Mouse (Mus musculus): ENCODE measurements around the gene Irs3. TPM values are rescaled to one million over a fixed set of nuclear protein-coding genes. Genes with fewer than 3 reads are reported as not detected.

Gene Irs3
- polyA plus RNA-seq (2014; fragmentation: Nextera tagmentation; extraction: Ambion mirVana), result 0.23 TPM in 2 replicates

- no peaks in the 10 kb centered on the region for H3K9me3 ChIP-seq (replicated peaks; ENCODE audit: control insufficient read depth, low read length)
- H3K27me3 ChIP-seq (ENCODE audit: control insufficient read depth, insufficient read depth, low read length), result peaks cover 35% of the 10 kb centered on the region
- H3K9ac ChIP-seq (ENCODE audit: low read depth, low read length), result peak within 1 kb of the TSS; percentile 40
- 16% methylated on average over 11 of the region's 11 CpGs for WGBS (ENCODE audit: insufficient replicate concordance)
- peak within 1 kb of the TSS; percentile 46 for H3K4me3 ChIP-seq (ENCODE audit: low read depth, low read length)
- H3K4me2 ChIP-seq, result peak within 1 kb of the TSS; percentile 71
- ATAC-seq (replicated peaks; ENCODE audit: insufficient number of reproducible peaks, low FRiP score, low TSS enrichment), result no peak
- peaks cover 29% of the 10 kb centered on the region for H3K4me1 ChIP-seq (ENCODE audit: control insufficient read depth, insufficient read depth, low read length)
- peaks cover 6% of the 10 kb centered on the region for H3K36me3 ChIP-seq (ENCODE audit: control insufficient read depth, insufficient read depth, low read length)
- no peak within 1 kb of the TSS for H3K27ac ChIP-seq (ENCODE audit: low read depth, low read length)
These were observed at the start of gene Irs3 for GRCm38 (mm10) chr5:137645652-137646091. TSS of gene Irs3 (minus strand) at chr5:137645714.

- Histone ChIP-seq H3K27me3 (ENCODE audit: control insufficient read depth, insufficient read depth, low read length) (no peaks in the 10 kb centered on the region), H3K4me2 (no peak overlapping the region), H3K36me3 (ENCODE audit: control insufficient read depth, insufficient read depth, low read length) (no peaks in the 10 kb centered on the region), H3K4me3 (ENCODE audit: low read depth, low read length) (no peak overlapping the region), H3K9ac (ENCODE audit: low read depth, low read length) (no peak overlapping the region), H3K4me1 (ENCODE audit: control insufficient read depth, insufficient read depth, low read length) (peaks cover 5% of the 10 kb centered on the region), H3K27ac (ENCODE audit: low read depth, low read length) (no peak overlapping the region), H3K9me3 (replicated peaks; ENCODE audit: control insufficient read depth, low read length) (no peaks in the 10 kb centered on the region)
- ATAC-seq (replicated peaks; ENCODE audit: insufficient number of reproducible peaks, low FRiP score, low TSS enrichment), result no peak
- WGBS (ENCODE audit: insufficient replicate concordance), result 84% methylated on average over 3 of the region's 3 CpGs
These were observed 49.3 kb upstream of the Irs3 start for GRCm38 (mm10) chr5:137694796-137695195.

- ATAC-seq (replicated peaks; ENCODE audit: insufficient number of reproducible peaks, low FRiP score, low TSS enrichment), result no peak
- no peaks in the 10 kb centered on the region for H3K36me3 ChIP-seq (ENCODE audit: control insufficient read depth, insufficient read depth, low read length)
- H3K9ac ChIP-seq (ENCODE audit: low read depth, low read length), result no peak overlapping the region
- H3K9me3 ChIP-seq (replicated peaks; ENCODE audit: control insufficient read depth, low read length), result no peaks in the 10 kb centered on the region
- no peak overlapping the region for H3K27ac ChIP-seq (ENCODE audit: low read depth, low read length)
- no peak overlapping the region for H3K4me3 ChIP-seq (ENCODE audit: low read depth, low read length)
- peaks cover 5% of the 10 kb centered on the region for H3K4me1 ChIP-seq (ENCODE audit: control insufficient read depth, insufficient read depth, low read length)
- H3K4me2 ChIP-seq, result no peak overlapping the region
- H3K27me3 ChIP-seq (ENCODE audit: control insufficient read depth, insufficient read depth, low read length), result no peaks in the 10 kb centered on the region
- 72% methylated on average over 1 of the region's 1 CpGs for WGBS (ENCODE audit: insufficient replicate concordance)
These were observed 46.4 kb upstream of the Irs3 start for GRCm38 (mm10) chr5:137691881-137692280.

- H3K9ac ChIP-seq (ENCODE audit: low read depth, low read length), result peak overlapping the region; percentile 34; the same call in 1 of the 2 replicates
- H3K36me3 ChIP-seq (ENCODE audit: control insufficient read depth, insufficient read depth, low read length), result no peaks in the 10 kb centered on the region
- H3K27ac ChIP-seq (ENCODE audit: low read depth, low read length), result peak overlapping the region; percentile 59
- peaks cover 5% of the 10 kb centered on the region for H3K4me1 ChIP-seq (ENCODE audit: control insufficient read depth, insufficient read depth, low read length)
- H3K27me3 ChIP-seq (ENCODE audit: control insufficient read depth, insufficient read depth, low read length), result no peaks in the 10 kb centered on the region
- 33% methylated on average over 9 of the region's 9 CpGs for WGBS (ENCODE audit: insufficient replicate concordance)
- ATAC-seq (replicated peaks; ENCODE audit: insufficient number of reproducible peaks, low FRiP score, low TSS enrichment), result no peak
- H3K4me3 ChIP-seq (ENCODE audit: low read depth, low read length), result no peak overlapping the region
- H3K9me3 ChIP-seq (replicated peaks; ENCODE audit: control insufficient read depth, low read length), result no peaks in the 10 kb centered on the region
- peak overlapping the region; percentile 34 for H3K4me2 ChIP-seq
These were observed 45.0 kb upstream of the Irs3 start for GRCm38 (mm10) chr5:137690531-137690930.

GRCm38 (mm10) chr5:137689974-137690373, 44.5 kb upstream of the Irs3 start:
- Histone ChIP-seq H3K9me3 (replicated peaks; ENCODE audit: control insufficient read depth, low read length) (no peaks in the 10 kb centered on the region), H3K27ac (ENCODE audit: low read depth, low read length) (peak overlapping the region; percentile 59), H3K27me3 (ENCODE audit: control insufficient read depth, insufficient read depth, low read length) (no peaks in the 10 kb centered on the region), H3K4me3 (ENCODE audit: low read depth, low read length) (no peak overlapping the region), H3K4me2 (peak overlapping the region; percentile 34), H3K4me1 (ENCODE audit: control insufficient read depth, insufficient read depth, low read length) (peaks cover 9% of the 10 kb centered on the region), H3K9ac (ENCODE audit: low read depth, low read length) (peak overlapping the region; percentile 34; the same call in 1 of the 2 replicates), H3K36me3 (ENCODE audit: control insufficient read depth, insufficient read depth, low read length) (no peaks in the 10 kb centered on the region)
- no peak for ATAC-seq (replicated peaks; ENCODE audit: insufficient number of reproducible peaks, low FRiP score, low TSS enrichment)
- 84% methylated on average over 3 of the region's 3 CpGs for WGBS (ENCODE audit: insufficient replicate concordance)

GRCm38 (mm10) chr5:137686127-137686790, 40.7 kb upstream of the Irs3 start:
- peaks cover 18% of the 10 kb centered on the region for H3K4me1 ChIP-seq (ENCODE audit: control insufficient read depth, insufficient read depth, low read length)
- 0 out of 2 replicates have a peak overlapping the region, but pooled peaks have one; percentile 39 for H3K9ac ChIP-seq (ENCODE audit: low read depth, low read length)
- H3K27me3 ChIP-seq (ENCODE audit: control insufficient read depth, insufficient read depth, low read length), result no peaks in the 10 kb centered on the region
- peak; percentile 67 for ATAC-seq (replicated peaks; ENCODE audit: insufficient number of reproducible peaks, low FRiP score, low TSS enrichment)
- H3K9me3 ChIP-seq (replicated peaks; ENCODE audit: control insufficient read depth, low read length), result no peaks in the 10 kb centered on the region
- peak overlapping the region; percentile 94 for H3K4me2 ChIP-seq
- no peaks in the 10 kb centered on the region for H3K36me3 ChIP-seq (ENCODE audit: control insufficient read depth, insufficient read depth, low read length)
- WGBS (ENCODE audit: insufficient replicate concordance), result 69% methylated on average over 6 of the region's 6 CpGs
- no peak overlapping the region for H3K4me3 ChIP-seq (ENCODE audit: low read depth, low read length)
- peak overlapping the region; percentile 75 for H3K27ac ChIP-seq (ENCODE audit: low read depth, low read length)

GRCm38 (mm10) chr5:137685653-137686052, 40.1 kb upstream of the Irs3 start:
- Histone ChIP-seq H3K27ac (ENCODE audit: low read depth, low read length) (peak overlapping the region; percentile 75), H3K27me3 (ENCODE audit: control insufficient read depth, insufficient read depth, low read length) (no peaks in the 10 kb centered on the region), H3K4me1 (ENCODE audit: control insufficient read depth, insufficient read depth, low read length) (peaks cover 17% of the 10 kb centered on the region), H3K9ac (ENCODE audit: low read depth, low read length) (no peak overlapping the region), H3K4me3 (ENCODE audit: low read depth, low read length) (no peak overlapping the region), H3K36me3 (ENCODE audit: control insufficient read depth, insufficient read depth, low read length) (no peaks in the 10 kb centered on the region), H3K9me3 (replicated peaks; ENCODE audit: control insufficient read depth, low read length) (no peaks in the 10 kb centered on the region), H3K4me2 (peak overlapping the region; percentile 94; the same call in 1 of the 2 replicates)
- no peak for ATAC-seq (replicated peaks; ENCODE audit: insufficient number of reproducible peaks, low FRiP score, low TSS enrichment)
- WGBS (ENCODE audit: insufficient replicate concordance), result 85% methylated on average over 3 of the region's 3 CpGs

GRCm38 (mm10) chr5:137684294-137685123, 39.0 kb upstream of the Irs3 start, which contains the start of gene Agfg2:
TSS of gene Agfg2 (minus strand) at chr5:137684726.
- ATAC-seq (replicated peaks; ENCODE audit: insufficient number of reproducible peaks, low FRiP score, low TSS enrichment), result peak; percentile 96
- H3K4me3 ChIP-seq (ENCODE audit: low read depth, low read length), result peak within 1 kb of the TSS; percentile 79

More at GRCm38 (mm10) chr5:137684294-137685123, 39.0 kb upstream of the Irs3 start, which contains the start of gene Agfg2:
- Histone ChIP-seq H3K4me2 (peak within 1 kb of the TSS; percentile 94), H3K9ac (ENCODE audit: low read depth, low read length) (peak within 1 kb of the TSS; percentile 83), H3K27me3 (ENCODE audit: control insufficient read depth, insufficient read depth, low read length) (no peaks in the 10 kb centered on the region), H3K9me3 (replicated peaks; ENCODE audit: control insufficient read depth, low read length) (no peaks in the 10 kb centered on the region), H3K36me3 (ENCODE audit: control insufficient read depth, insufficient read depth, low read length) (peaks cover 3% of the 10 kb centered on the region; the same call in 1 of the 2 replicates), H3K27ac (ENCODE audit: low read depth, low read length) (peak within 1 kb of the TSS; percentile 79), H3K4me1 (ENCODE audit: control insufficient read depth, insufficient read depth, low read length) (peaks cover 13% of the 10 kb centered on the region)
- WGBS (ENCODE audit: insufficient replicate concordance), result under 1% methylated on average over 57 of the region's 62 CpGs

Data from heart, embryonic 11.5 days (tissue).